ENCODE assay signal across 17 mouse cellular contexts in the genomic region with DNA sequence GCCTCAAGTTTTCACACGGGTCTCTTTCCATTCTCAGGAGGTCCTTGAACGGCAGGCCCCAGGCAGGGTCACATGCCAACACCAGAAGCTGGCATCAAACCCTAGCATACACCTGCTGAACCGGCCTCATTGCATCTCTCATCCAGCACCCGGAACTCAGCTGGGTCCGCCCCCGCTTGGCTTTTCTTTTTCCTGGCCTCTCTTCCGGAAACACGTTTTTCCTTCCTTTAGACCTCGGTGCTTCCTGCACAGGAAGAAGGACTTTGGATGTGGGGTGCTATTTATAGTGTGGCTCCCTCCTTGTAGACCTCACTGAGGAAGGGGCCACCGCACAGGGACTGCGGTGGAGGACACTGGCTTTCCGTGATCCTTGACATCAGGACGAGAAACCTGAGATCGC. TPM values are rescaled to one million over a fixed set of nuclear protein-coding genes. Genes with fewer than 3 reads are reported as not detected.
DNase-seq lines count a peak whose midpoint lies in the region; ATAC-seq and TF ChIP-seq lines count a peak whose summit lies in the region.
"Had no signal": no experiment of that assay in that cellular context is flagged by ENCODE, and none has a peak within 500 bp of the region (broad histone marks: within the 10 kb centered on the region; RNA-seq: fewer than 3 reads in every experiment).

No protein-coding gene starts in this region.

- TF ChIP-seq EP300 in heart, adult 2 months (IDR thresholded peaks at IDR 0.05; ENCODE audit: insufficient read depth, low read depth, low read length) = peak; percentile 75
- TF ChIP-seq EP300 in liver, postnatal 0 days (IDR thresholded peaks at IDR 0.05; ENCODE audit: low read depth) = peak; percentile 24; the same call in 1 of the 2 replicates

- H3K4me3 ChIP-seq in heart, adult 2 months = 0 out of 2 replicates have a peak overlapping the region, but pooled peaks have one; percentile 14
- no peak overlapping the region for H3K4me3 ChIP-seq in liver, postnatal 0 days (ENCODE audit: low read depth, low read length)
- no peak overlapping the region for H3K4me3 ChIP-seq in liver, embryonic 11.5 days (ENCODE audit: low read depth, low read length)
- H3K4me3 ChIP-seq in brown adipose tissue, adult 24 weeks (ENCODE audit: insufficient read depth, low read depth, low read length) = peak overlapping the region; percentile 33; the same call in 1 of the 2 replicates
- H3K4me3 ChIP-seq in heart, embryonic 16.5 days (ENCODE audit: low read length) = no peak overlapping the region
- H3K4me3 ChIP-seq in midbrain, embryonic 16.5 days (ENCODE audit: low read depth, low read length) = no peak overlapping the region
- H3K4me3 ChIP-seq: embryonic facial prominence, embryonic 15.5 days; limb, embryonic 13.5 days; midbrain, embryonic 12.5 days had no signal

- H3K9ac ChIP-seq in heart, adult 2 months (ENCODE audit: low read depth, low read length) = no peak overlapping the region
- no peak overlapping the region for H3K9ac ChIP-seq in liver, postnatal 0 days (replicated peaks)
- no peak overlapping the region for H3K9ac ChIP-seq in liver, embryonic 11.5 days (ENCODE audit: low read depth, low read length)
- H3K9ac ChIP-seq in heart, embryonic 16.5 days (ENCODE audit: low read length) = no peak overlapping the region
- no peak overlapping the region for H3K9ac ChIP-seq in midbrain, embryonic 16.5 days (ENCODE audit: low read depth, low read length)
- H3K9ac ChIP-seq: embryonic facial prominence, embryonic 15.5 days; midbrain, embryonic 12.5 days had no signal

- WGBS in heart, adult 2 months = 37% methylated on average over 14 of the region's 14 CpGs
- WGBS in liver, postnatal 0 days (ENCODE audit: insufficient replicate concordance) = 33% methylated on average over 14 of the region's 14 CpGs
- 52% methylated on average over 14 of the region's 14 CpGs for WGBS in liver, embryonic 11.5 days
- WGBS in heart, embryonic 16.5 days = 47% methylated on average over 14 of the region's 14 CpGs
- WGBS in midbrain, embryonic 16.5 days = 89% methylated on average over 14 of the region's 14 CpGs

- H3K9me3 ChIP-seq in liver, postnatal 0 days (ENCODE audit: low read length) = no peaks in the 10 kb centered on the region
- no peaks in the 10 kb centered on the region for H3K9me3 ChIP-seq in liver, embryonic 11.5 days (ENCODE audit: control insufficient read depth, low read length)
- no peaks in the 10 kb centered on the region for H3K9me3 ChIP-seq in heart, embryonic 16.5 days (replicated peaks; ENCODE audit: control insufficient read depth, low read length)
- no peaks in the 10 kb centered on the region for H3K9me3 ChIP-seq in midbrain, embryonic 16.5 days (replicated peaks; ENCODE audit: control insufficient read depth, low read length, poor library complexity, severe bottlenecking)
- H3K9me3 ChIP-seq: embryonic facial prominence, embryonic 15.5 days; limb, embryonic 13.5 days; midbrain, embryonic 12.5 days had no signal

- H3K27me3 ChIP-seq in heart, adult 2 months (ENCODE audit: control insufficient read depth, insufficient read depth, low read length) = no peaks in the 10 kb centered on the region
- no peaks in the 10 kb centered on the region for H3K27me3 ChIP-seq in liver, postnatal 0 days (ENCODE audit: insufficient read depth, low read length)
- no peaks in the 10 kb centered on the region for H3K27me3 ChIP-seq in liver, embryonic 11.5 days (replicated peaks; ENCODE audit: control insufficient read depth, insufficient read depth, low read length)
- no peaks in the 10 kb centered on the region for H3K27me3 ChIP-seq in heart, embryonic 16.5 days (ENCODE audit: control insufficient read depth, insufficient read depth, low read length)
- H3K27me3 ChIP-seq in midbrain, embryonic 16.5 days (ENCODE audit: control insufficient read depth, insufficient read depth, low read depth, low read length) = no peaks in the 10 kb centered on the region
- H3K27me3 ChIP-seq: limb, embryonic 13.5 days; midbrain, embryonic 12.5 days had no signal

- intact Hi-C loops in heart, adult 2 months (cut with DNase I) = no loop called here
- intact Hi-C loops in heart, postnatal 25 days (cut with DNase I) = no loop called here

- peak overlapping the region; percentile 79 for H3K27ac ChIP-seq in heart, adult 2 months
- no peak overlapping the region for H3K27ac ChIP-seq in liver, postnatal 0 days (ENCODE audit: low read depth)
- H3K27ac ChIP-seq in liver, embryonic 11.5 days (ENCODE audit: low read depth, low read length) = no peak overlapping the region
- peak overlapping the region; percentile 93 for H3K27ac ChIP-seq in brown adipose tissue, adult 24 weeks (replicated peaks; ENCODE audit: low read depth, low read length)
- H3K27ac ChIP-seq in heart, embryonic 16.5 days (ENCODE audit: low read length) = 0 out of 2 replicates have a peak overlapping the region, but pooled peaks have one; percentile 18
- no peak overlapping the region for H3K27ac ChIP-seq in midbrain, embryonic 16.5 days (ENCODE audit: low read length)
- H3K27ac ChIP-seq: limb, embryonic 13.5 days; macrophage; midbrain, embryonic 12.5 days had no signal

- H3K4me2 ChIP-seq in liver, postnatal 0 days (ENCODE audit: low read depth, low read length) = no peak overlapping the region
- H3K4me2 ChIP-seq in liver, embryonic 11.5 days = no peak overlapping the region; the same call in 1 of the 2 replicates
- no peak overlapping the region for H3K4me2 ChIP-seq in heart, embryonic 16.5 days (ENCODE audit: low read depth, low read length)
- no peak overlapping the region for H3K4me2 ChIP-seq in midbrain, embryonic 16.5 days (ENCODE audit: low read length)
- H3K4me2 ChIP-seq: embryonic facial prominence, embryonic 15.5 days; limb, embryonic 13.5 days; midbrain, embryonic 12.5 days had no signal

- no peak for ATAC-seq in liver, postnatal 0 days
- ATAC-seq in liver, embryonic 11.5 days (replicated peaks; ENCODE audit: low FRiP score) = no peak
- no peak for ATAC-seq in heart, embryonic 16.5 days (replicated peaks; ENCODE audit: extremely low read depth, insufficient read depth, low FRiP score)
- ATAC-seq in midbrain, embryonic 16.5 days = no peak
- ATAC-seq: activated CD4-positive, CD25-positive, alpha-beta regulatory T cell, adult 4 months; inflammation-experienced regulatory T-cells, adult 6 months had no signal

- H3K36me3 ChIP-seq in heart, adult 2 months (ENCODE audit: control insufficient read depth, insufficient read depth, low read length) = no peaks in the 10 kb centered on the region
- no peaks in the 10 kb centered on the region for H3K36me3 ChIP-seq in liver, postnatal 0 days (replicated peaks; ENCODE audit: insufficient read depth, low read length)
- no peaks in the 10 kb centered on the region for H3K36me3 ChIP-seq in liver, embryonic 11.5 days (ENCODE audit: control insufficient read depth, insufficient read depth, low read length)
- H3K36me3 ChIP-seq in heart, embryonic 16.5 days (ENCODE audit: control insufficient read depth, insufficient read depth) = no peaks in the 10 kb centered on the region
- no peaks in the 10 kb centered on the region for H3K36me3 ChIP-seq in midbrain, embryonic 16.5 days (ENCODE audit: control insufficient read depth, insufficient read depth, low read length)
- H3K36me3 ChIP-seq: embryonic facial prominence, embryonic 15.5 days; limb, embryonic 13.5 days; midbrain, embryonic 12.5 days had no signal

- TF ChIP-seq POLR2A in heart, adult 2 months (IDR thresholded peaks at IDR 0.05; ENCODE audit: insufficient read depth, low read depth, low read length) = no peak

- H3K4me1 ChIP-seq in heart, adult 2 months (ENCODE audit: control insufficient read depth, insufficient read depth, low read length) = peaks cover 39% of the 10 kb centered on the region
- H3K4me1 ChIP-seq in liver, postnatal 0 days (ENCODE audit: insufficient read depth) = peaks cover 5% of the 10 kb centered on the region; the same call in 1 of the 2 replicates
- peaks cover 25% of the 10 kb centered on the region for H3K4me1 ChIP-seq in liver, embryonic 11.5 days (replicated peaks; ENCODE audit: control insufficient read depth, insufficient read depth, low read length)
- H3K4me1 ChIP-seq in brown adipose tissue, adult 24 weeks (ENCODE audit: control insufficient read depth, insufficient read depth, insufficient read length, low read length) = peaks cover 58% of the 10 kb centered on the region
- H3K4me1 ChIP-seq in heart, embryonic 16.5 days (ENCODE audit: control insufficient read depth, insufficient read depth, low read length) = peaks cover 45% of the 10 kb centered on the region
- peaks cover 11% of the 10 kb centered on the region for H3K4me1 ChIP-seq in midbrain, embryonic 16.5 days (ENCODE audit: control insufficient read depth, insufficient read depth, low read length)

- peak in 1 of 2 experiments; percentile 55 for DNase-seq in heart, adult 2 months
- no peak for DNase-seq in heart, postnatal 25 days (ENCODE audit: low spot score)
- no peak for DNase-seq in liver, postnatal 0 days
- DNase-seq in liver, embryonic 11.5 days (ENCODE audit: low spot score) = no peak
- no peak for DNase-seq in embryo, embryonic 9.5 days (ENCODE audit: extremely low spot score)
- DNase-seq: adrenal gland, postnatal 25 days; cerebellum, adult 9-10 months; right cerebral cortex, postnatal 25 days had no signal

- no peak for TF ChIP-seq CTCF in heart, adult 2 months (IDR thresholded peaks at IDR 0.05)
- TF ChIP-seq CTCF in liver, postnatal 0 days (IDR thresholded peaks at IDR 0.05; ENCODE audit: low read depth) = no peak

- H3K79me2 ChIP-seq in heart, adult 2 months (replicated peaks; ENCODE audit: control insufficient read depth, insufficient read depth, low read length) = peaks cover 3% of the 10 kb centered on the region; the same call in 1 of the 2 replicates

RNA-seq across cellular contexts. Expression of a gene that starts 46.4 kb away (rescaled TPM):
- total RNA-seq in heart, adult 2 months (2021) = 10 to 100 TPM; 50.1 to 50.5 TPM
- 99.2 and 128 TPM in 2 replicates for polyA plus RNA-seq in heart, adult 2 months (2012; rRNA removed)
- 10 to 100 TPM; 48.0 to 56.7 TPM for total RNA-seq in heart, postnatal 25 days (2021)
- 23.5 and 25.9 TPM in 2 replicates for polyA plus RNA-seq in liver, postnatal 0 days (2015; fragmentation: Nextera tagmentation; extraction: Ambion mirVana)
- 65.6 and 71.8 TPM in 2 replicates for polyA plus RNA-seq in liver, embryonic 11.5 days (2014; fragmentation: Nextera tagmentation; extraction: Ambion mirVana)
- 33.7 and 37.2 TPM in 2 replicates for polyA plus RNA-seq in brown adipose tissue, adult 24 weeks (2012; ENCODE audit: insufficient read depth, insufficient read length, missing spikeins)
- polyA plus RNA-seq in heart, embryonic 16.5 days (2015; fragmentation: Nextera tagmentation; extraction: Ambion mirVana) = 160 and 174 TPM in 2 replicates
- 11.4 and 13.1 TPM in 2 replicates for polyA plus RNA-seq in midbrain, embryonic 16.5 days (2015; fragmentation: Nextera tagmentation; extraction: Ambion mirVana)

Comparison
In these comparisons a context has a peak if more than half of its experiments do, and no peak if none do; other contexts are left out.
1. H3K4me3 ChIP-seq: peak in heart, adult 2 months (single experiment) and brown adipose tissue, adult 24 weeks (single experiment); none in liver, postnatal 0 days (single experiment), liver, embryonic 11.5 days (single experiment), heart, embryonic 16.5 days (single experiment) and midbrain, embryonic 16.5 days (single experiment).
2. H3K27ac ChIP-seq: peak in heart, adult 2 months (single experiment), brown adipose tissue, adult 24 weeks (single experiment) and heart, embryonic 16.5 days (single experiment); none in liver, postnatal 0 days (single experiment), liver, embryonic 11.5 days (single experiment) and midbrain, embryonic 16.5 days (single experiment).